Mouse (Mus musculus) heart, adult 8-10 months (tissue): ENCODE data around the gene Coq10a. TPM values are rescaled to one million over a fixed set of nuclear protein-coding genes. Genes with fewer than 3 reads are reported as not detected.
A peak's percentile ranks its signal among the peaks of the same experiment; 100 is the strongest.
"Not testable (repeated sequence)": the region's sequence is repeated elsewhere in the genome, so short reads cannot be mapped to it uniquely, and the experiment has no call there.

Experiments used
- DNase-seq: peaks from one replicate; pipeline ENCODE4 v3.0.0; 2022; ENCODE audit warnings: low spot score
- total RNA-seq, 4 experiments: library from RNA; stranded (reverse); gene quantifications; 2 replicates each; pipeline ENCODE4 v1.2.4; 2022

Gene Coq10a
- total RNA-seq, 4 experiments from 2014 or later = 365 to 443 (median 423) TPM

- peak; percentile 88 for DNase-seq
Measured at GRCm38 (mm10) chr10:128344568-128345275, 24.1 kb downstream of the Coq10a start.

- no peak for DNase-seq
Measured at GRCm38 (mm10) chr10:128343436-128343835, 25.4 kb downstream of the Coq10a start.

- no peak for DNase-seq
Measured at GRCm38 (mm10) chr10:128340257-128340656, 28.5 kb downstream of the Coq10a start.

GRCm38 (mm10) chr10:128338948-128339347 is 29.8 kb downstream of the Coq10a start:
- peak; percentile 41 for DNase-seq

GRCm38 (mm10) chr10:128338415-128338814 is 30.4 kb downstream of the Coq10a start:
- DNase-seq = no peak

GRCm38 (mm10) chr10:128337306-128338181 is 31.3 kb downstream of the Coq10a start, which contains the start of gene Cs:
Cs (plus strand) TSS chr10:128337734.
- peak; percentile 98 for DNase-seq

GRCm38 (mm10) chr10:128336597-128336996 is 32.2 kb downstream of the Coq10a start:
- DNase-seq = no peak

- no peak for DNase-seq
Measured at GRCm38 (mm10) chr10:128336195-128336594, 32.6 kb downstream of the Coq10a start.

GRCm38 (mm10) chr10:128335582-128335981 is 33.2 kb downstream of the Coq10a start:
- DNase-seq = peak; percentile 79

- not testable (repeated sequence) for DNase-seq
Measured at GRCm38 (mm10) chr10:128332358-128333249, 36.2 kb downstream of the Coq10a start.

- DNase-seq = no peak
Measured at GRCm38 (mm10) chr10:128327610-128328009, 41.2 kb downstream of the Coq10a start.

- DNase-seq = no peak
Measured at GRCm38 (mm10) chr10:128326825-128327224, 42.0 kb downstream of the Coq10a start.

GRCm38 (mm10) chr10:128323516-128323915 is 45.3 kb downstream of the Coq10a start:
- no peak for DNase-seq

GRCm38 (mm10) chr10:128322141-128323108 is 46.4 kb downstream of the Coq10a start, which contains the start of gene Cnpy2:
Cnpy2 (plus strand) TSS chr10:128322459.
- DNase-seq = peak; percentile 84

- no peak for DNase-seq
Measured at GRCm38 (mm10) chr10:128321641-128322040, 47.2 kb downstream of the Coq10a start.

GRCm38 (mm10) chr10:128315578-128315977 is 53.2 kb downstream of the Coq10a start:
- DNase-seq = no peak
